Mouse (Mus musculus) CD4-positive, CD25-positive, alpha-beta regulatory T cell, adult 4 months (primary cell): Measurements from ENCODE around the gene Rpgrip1l. TPM values are rescaled to one million over a fixed set of nuclear protein-coding genes. Genes with fewer than 3 reads are reported as not detected.

Experiments
- ATAC-seq: one replicate; pipeline ENCODE4 v1.8.0; 2017
- polyA plus RNA-seq, 2 experiments: library from polyadenylated mRNA; unstranded; fragments of 100-300 nt; shearing (Covaris generic); gene quantifications; one replicate each; pipeline ENCODE4 v1.2.1; 2017

The Rpgrip1l gene
- polyA plus RNA-seq, 2 experiments from 2014 or later, result 2.6 to 2.7 TPM

DNA sequence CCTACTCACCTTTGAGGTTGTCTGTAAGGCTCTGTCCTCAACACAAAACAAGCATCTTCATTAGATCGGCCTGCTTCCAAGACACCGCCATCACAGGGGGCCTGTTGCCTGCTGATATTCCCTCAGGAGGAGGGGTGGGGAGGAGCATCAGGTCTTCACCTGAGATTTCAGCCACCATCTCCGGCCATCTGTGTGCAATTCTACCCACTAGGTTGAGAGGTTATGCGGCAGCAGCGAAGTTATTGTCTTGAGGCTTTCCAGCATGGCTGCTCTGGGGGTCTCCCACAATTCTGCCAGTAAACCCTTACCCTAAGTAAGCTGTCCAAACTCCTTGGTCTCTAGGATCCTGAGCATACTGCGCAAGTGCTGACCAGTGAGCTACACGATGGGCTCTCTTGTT lies 113.2 kb downstream of the Rpgrip1l start, which contains the start of gene Aktip:
Gene Aktip (minus strand): TSS at position 101 of the 400 bp plus-strand sequence.
- no peak for ATAC-seq

DNA sequence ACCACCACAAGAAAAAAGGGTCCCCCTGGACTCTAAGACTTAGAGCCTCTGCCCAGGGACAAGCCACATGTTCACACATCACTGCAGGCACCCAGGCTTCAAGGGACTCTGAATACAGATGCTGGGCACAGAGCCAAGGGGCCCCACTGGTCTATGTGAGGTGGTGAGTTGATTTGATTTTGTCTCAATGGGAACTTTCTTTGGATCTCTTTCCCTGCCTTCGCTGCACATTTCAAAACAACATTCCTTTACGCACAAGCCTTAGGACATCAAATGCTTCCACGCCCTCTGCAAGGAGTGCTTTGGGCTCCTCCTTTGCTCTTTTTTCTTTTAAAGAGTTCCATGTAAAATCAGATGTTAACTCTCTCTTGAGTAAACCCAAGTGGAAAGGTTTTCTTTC lies 115.0 kb downstream of the Rpgrip1l start:
- no peak for ATAC-seq

GRCm38 (mm10) chr8:91197233-91197632 lies 115.8 kb downstream of the Rpgrip1l start:
- peak; percentile 49 for ATAC-seq

GRCm38 (mm10) chr8:91196661-91197060 lies 116.4 kb downstream of the Rpgrip1l start:
- no peak for ATAC-seq

GRCm38 (mm10) chr8:91194081-91194480 lies 119.0 kb downstream of the Rpgrip1l start:
- no peak for ATAC-seq

- ATAC-seq, result no peak
Measured at GRCm38 (mm10) chr8:91192941-91193340, 120.1 kb downstream of the Rpgrip1l start.

DNA sequence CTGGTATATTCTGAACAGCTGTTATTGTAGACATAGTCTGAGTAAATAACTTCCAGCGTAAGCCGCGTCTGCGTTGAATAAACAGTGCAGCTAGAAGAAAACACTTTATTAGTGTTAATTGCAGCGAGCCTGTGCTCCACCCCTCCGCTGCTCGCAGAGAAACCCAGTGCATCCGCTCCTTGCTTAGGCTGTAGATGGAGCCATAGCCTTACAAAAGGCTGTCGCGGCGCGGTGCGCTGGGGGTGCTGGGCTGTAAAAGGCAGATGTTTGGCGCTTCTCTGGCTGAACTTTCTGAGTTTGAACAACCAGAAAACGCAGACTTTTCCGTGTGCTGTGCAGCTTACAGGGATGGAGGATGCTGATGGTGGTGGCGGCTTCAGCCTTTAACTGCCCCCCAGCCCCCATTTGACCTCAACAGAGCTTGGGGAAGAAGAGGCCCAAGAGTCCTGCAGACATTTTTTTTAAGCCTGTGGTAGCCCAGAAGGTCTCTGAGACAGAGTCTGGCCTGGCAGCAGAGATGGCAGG lies 122.2 kb downstream of the Rpgrip1l start:
- ATAC-seq, result no peak

GRCm38 (mm10) chr8:91188152-91188551 lies 124.9 kb downstream of the Rpgrip1l start:
- no peak for ATAC-seq

DNA sequence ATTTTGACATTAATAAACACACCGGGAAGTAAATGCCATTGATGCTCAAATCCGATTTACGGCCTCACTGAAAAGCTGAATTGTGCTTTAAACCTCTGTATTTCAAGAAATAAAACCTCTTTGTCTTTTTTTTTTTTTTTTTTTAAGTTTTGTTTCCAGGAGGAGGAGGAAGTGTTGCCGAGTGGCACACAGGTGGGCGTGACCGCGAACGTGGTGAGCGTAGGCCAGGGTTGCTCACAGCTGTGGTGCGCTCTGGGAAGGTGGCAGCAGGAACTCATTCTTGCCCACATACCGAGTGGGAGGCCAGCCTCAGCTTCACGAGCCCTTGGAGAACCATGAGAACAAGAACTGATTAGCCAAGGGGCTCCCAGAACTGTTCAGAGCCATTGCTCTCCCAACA lies 126.7 kb downstream of the Rpgrip1l start:
- no peak for ATAC-seq

- ATAC-seq, result no peak
Measured at GRCm38 (mm10) chr8:91177708-91178107, 135.4 kb downstream of the Rpgrip1l start.

- ATAC-seq, result no peak
Measured at GRCm38 (mm10) chr8:91176176-91176575, 136.9 kb downstream of the Rpgrip1l start.

DNA sequence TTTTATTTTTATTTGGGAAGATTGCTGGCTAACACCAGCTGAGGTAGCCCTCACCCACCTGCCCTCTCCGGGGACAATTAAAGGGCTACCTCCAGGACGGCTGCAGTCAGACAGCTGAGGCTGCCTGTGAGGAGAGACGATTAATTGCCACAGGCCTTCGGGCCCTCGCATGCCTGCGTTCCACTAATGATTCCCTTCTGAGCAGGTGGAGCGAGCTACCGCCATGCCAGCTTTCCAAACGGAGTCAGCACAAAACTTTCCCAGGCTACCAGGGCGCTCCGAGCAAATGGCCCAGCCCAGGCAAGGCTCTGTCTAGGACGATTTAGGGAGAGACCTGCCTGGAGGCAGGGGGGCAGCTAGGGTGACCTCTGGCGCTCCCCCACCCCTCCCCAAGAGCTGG lies 141.5 kb downstream of the Rpgrip1l start:
- no peak for ATAC-seq

DNA sequence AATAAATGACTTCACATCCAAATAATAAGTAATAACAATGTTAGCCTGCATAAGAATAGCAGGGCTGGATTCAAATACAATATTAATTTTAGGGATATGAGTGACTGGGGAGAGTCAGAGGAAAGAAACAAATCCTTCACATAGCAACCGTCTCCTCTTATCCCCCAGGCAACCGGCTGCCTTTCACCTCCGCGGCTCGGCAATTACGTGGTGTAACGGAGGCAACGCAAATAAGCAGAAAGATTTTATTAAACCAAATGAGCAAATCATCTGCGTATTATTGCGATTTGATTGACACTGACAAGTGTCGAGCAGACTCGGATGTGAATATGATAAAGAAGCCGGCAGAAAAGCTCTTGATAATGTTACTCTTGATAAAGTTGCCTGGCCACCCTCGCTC lies 142.1 kb downstream of the Rpgrip1l start:
- no peak for ATAC-seq

DNA sequence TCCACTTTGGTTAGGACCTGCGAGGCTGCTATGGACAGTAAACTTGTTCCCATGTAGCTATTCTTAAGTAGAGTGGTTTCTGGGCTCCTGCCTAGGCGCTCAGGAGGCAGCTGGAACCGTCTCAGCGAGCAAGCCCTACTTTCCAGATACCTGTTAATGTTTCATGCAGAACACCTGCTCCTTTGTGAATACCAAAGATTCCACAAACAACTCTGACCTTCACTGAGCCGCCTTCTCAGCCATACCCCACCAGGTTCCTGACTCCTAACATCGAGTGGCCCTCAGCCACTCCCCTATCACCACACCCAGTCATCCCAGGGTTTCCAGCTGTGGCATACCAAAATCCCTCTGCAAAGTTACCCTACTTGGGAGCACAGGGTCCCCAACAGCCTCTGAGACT lies 142.9 kb downstream of the Rpgrip1l start:
- no peak for ATAC-seq

Other genes with a start within 250 kb of the Rpgrip1l start
- 10 to 100 TPM; 65.5 to 74.2 TPM for gene Rbl2, start 243.2 kb downstream of the Rpgrip1l start, polyA plus RNA-seq
- gene Aktip, start 113.3 kb downstream of the Rpgrip1l start, polyA plus RNA-seq, result 10 to 100 TPM; 31.2 to 37.6 TPM
- gene Fto, start 263 bp upstream of the Rpgrip1l start, polyA plus RNA-seq, result 100 to 1,000 TPM in 1 of 2 experiments, 10 to 100 TPM in 1; 86.2 to 118 TPM